Mouse (Mus musculus) intestine, embryonic 16.5 days (tissue): Measurements from ENCODE around the gene Sh3gl2. TPM values are rescaled to one million over a fixed set of nuclear protein-coding genes. Genes with fewer than 3 reads are reported as not detected.

Source experiments
- ATAC-seq: fragments of 200-750 bp; cut with Nextera tagmentation; 2 replicates; pipeline ENCODE4 v1.8.0; 2017; ENCODE audit warnings: moderate TSS enrichment, moderate library complexity
- H3K27ac ChIP-seq: fragments of 300-500 bp; sonication (generic); 2 replicates; pipeline ENCODE4 v1.5.1; 2014; ENCODE audit warnings: mild to moderate bottlenecking, low read length
- H3K27me3 ChIP-seq: fragments of 300-500 bp; sonication (generic); replicated peaks from 2 replicates; pipeline ENCODE4 v1.6.1; 2014; ENCODE audit warnings: low read length, control low read depth, mixed read lengths; ENCODE audit not compliant: control insufficient read depth, insufficient read depth
- H3K36me3 ChIP-seq: fragments of 300-500 bp; sonication (generic); 2 replicates; pipeline ENCODE4 v1.6.1; 2014; ENCODE audit warnings: low read length, control low read depth; ENCODE audit not compliant: control insufficient read depth, insufficient read depth
- H3K4me1 ChIP-seq: fragments of 300-500 bp; sonication (generic); 2 replicates; pipeline ENCODE4 v1.6.1; 2014; ENCODE audit warnings: low read length, control low read depth, mixed read lengths; ENCODE audit not compliant: control insufficient read depth, insufficient read depth
- H3K4me2 ChIP-seq: fragments of 300-500 bp; sonication (generic); 2 replicates; pipeline ENCODE4 v1.6.1; 2014; ENCODE audit warnings: low read depth, low read length, control low read depth
- H3K4me3 ChIP-seq: fragments of 300-500 bp; sonication (generic); 2 replicates; pipeline ENCODE4 v1.5.1; 2014; ENCODE audit warnings: mild to moderate bottlenecking, low read length
- H3K9ac ChIP-seq: fragments of 300-500 bp; sonication (generic); 2 replicates; pipeline ENCODE4 v1.6.1; 2014; ENCODE audit warnings: low read depth, low read length
- H3K9me3 ChIP-seq: fragments of 300-500 bp; sonication (generic); 2 replicates; pipeline ENCODE4 v1.6.1; 2016; ENCODE audit warnings: low read length, control low read depth; ENCODE audit not compliant: control insufficient read depth
- WGBS: fragments of 180-500 bp; shearing (Covaris S2); extraction: QIAGEN DNeasy Blood & Tissue Kit; methylation state at CpG from one replicate; pipeline ENCODE4 v1.1.7; 2014; 5-methylcytosine and 5-hydroxymethylcytosine counted together
- polyA plus RNA-seq: library from polyadenylated mRNA; unstranded; fragments of >200 nt; fragmentation: Nextera tagmentation; extraction: Ambion mirVana; gene quantifications from 2 replicates; pipeline ENCODE4 v1.2.1, GENCODE M21; 2015

The Sh3gl2 gene
- polyA plus RNA-seq, 1 experiment from 2014 or later: 17.4 TPM

- H3K4me3 ChIP-seq: no peak overlapping the region; the same call in 1 of the 2 replicates
- no peaks in the 10 kb centered on the region for H3K9me3 ChIP-seq
- H3K9ac ChIP-seq: no peak overlapping the region
- ATAC-seq: 0 out of 2 replicates have a peak, but pooled peaks have one; percentile 21
- H3K27ac ChIP-seq: no peak overlapping the region
- peak overlapping the region; percentile 97 for H3K4me2 ChIP-seq
- WGBS: 28% methylated on average over 7 of the region's 7 CpGs
- H3K36me3 ChIP-seq: no peaks in the 10 kb centered on the region
- H3K27me3 ChIP-seq: peaks cover 6% of the 10 kb centered on the region; the same call in 1 of the 2 replicates
- H3K4me1 ChIP-seq: peaks cover 11% of the 10 kb centered on the region
Observed at GRCm38 (mm10) chr4:85513288-85513687, 308.4 kb downstream of the Sh3gl2 start.

- H3K27me3 ChIP-seq: peaks cover 6% of the 10 kb centered on the region; the same call in 1 of the 2 replicates
- H3K9me3 ChIP-seq: no peaks in the 10 kb centered on the region
- peak within 1 kb of the TSS; percentile 59 for H3K9ac ChIP-seq
- H3K4me3 ChIP-seq: peak within 1 kb of the TSS; percentile 58
- H3K4me1 ChIP-seq: peaks cover 11% of the 10 kb centered on the region
- peak within 1 kb of the TSS; percentile 97 for H3K4me2 ChIP-seq
- H3K27ac ChIP-seq: no peak within 1 kb of the TSS
- no peaks in the 10 kb centered on the region for H3K36me3 ChIP-seq
- peak; percentile 9; the same call in 1 of the 2 replicates for ATAC-seq
- WGBS: 2% methylated on average over 9 of the region's 9 CpGs
Observed at GRCm38 (mm10) chr4:85513792-85514191, 308.9 kb downstream of the Sh3gl2 start, which contains the start of gene Adamtsl1. Gene Adamtsl1 (plus strand): TSS chr4:85514172.

- Histone ChIP-seq H3K27ac (no peak overlapping the region), H3K4me2 (peak overlapping the region; percentile 97), H3K9me3 (no peaks in the 10 kb centered on the region), H3K9ac (peak overlapping the region; percentile 59), H3K4me3 (peak overlapping the region; percentile 58), H3K4me1 (peaks cover 11% of the 10 kb centered on the region), H3K27me3 (peaks cover 6% of the 10 kb centered on the region; the same call in 1 of the 2 replicates), H3K36me3 (no peaks in the 10 kb centered on the region)
- under 1% methylated on average over 33 of the region's 33 CpGs for WGBS
- ATAC-seq: peak; percentile 86
Observed at GRCm38 (mm10) chr4:85514205-85514681, 309.3 kb downstream of the Sh3gl2 start.

GRCm38 (mm10) chr4:85526966-85527566, 322.1 kb downstream of the Sh3gl2 start:
- Histone ChIP-seq H3K9ac (no peak overlapping the region), H3K36me3 (no peaks in the 10 kb centered on the region), H3K27ac (no peak overlapping the region), H3K4me3 (no peak overlapping the region), H3K9me3 (no peaks in the 10 kb centered on the region), H3K27me3 (no peaks in the 10 kb centered on the region), H3K4me1 (no peaks in the 10 kb centered on the region), H3K4me2 (no peak overlapping the region)
- no peak for ATAC-seq
- 85% methylated on average over 7 of the region's 7 CpGs for WGBS

- no peak for ATAC-seq
Observed at GRCm38 (mm10) chr4:85529852-85530251, 324.9 kb downstream of the Sh3gl2 start.

GRCm38 (mm10) chr4:85539677-85540076, 334.8 kb downstream of the Sh3gl2 start:
- no peak for ATAC-seq
- Histone ChIP-seq H3K4me2 (no peak overlapping the region), H3K27ac (no peak overlapping the region), H3K4me3 (no peak overlapping the region), H3K9ac (no peak overlapping the region), H3K9me3 (no peaks in the 10 kb centered on the region), H3K27me3 (no peaks in the 10 kb centered on the region), H3K4me1 (no peaks in the 10 kb centered on the region), H3K36me3 (no peaks in the 10 kb centered on the region)
- WGBS: 76% methylated on average over 5 of the region's 5 CpGs

More at GRCm38 (mm10) chr4:85529852-85530251, 324.9 kb downstream of the Sh3gl2 start:
- H3K9me3 ChIP-seq: no peaks in the 10 kb centered on the region
- no peak overlapping the region for H3K4me2 ChIP-seq
- H3K36me3 ChIP-seq: no peaks in the 10 kb centered on the region
- no peak overlapping the region for H3K9ac ChIP-seq
- no peak overlapping the region for H3K4me3 ChIP-seq
- no peak overlapping the region for H3K27ac ChIP-seq
- 83% methylated on average over 1 of the region's 1 CpGs for WGBS
- H3K27me3 ChIP-seq: no peaks in the 10 kb centered on the region
- no peaks in the 10 kb centered on the region for H3K4me1 ChIP-seq

GRCm38 (mm10) chr4:85543221-85543620, 338.3 kb downstream of the Sh3gl2 start:
- H3K9me3 ChIP-seq: no peaks in the 10 kb centered on the region
- H3K4me2 ChIP-seq: no peak overlapping the region
- no peak for ATAC-seq
- no peaks in the 10 kb centered on the region for H3K4me1 ChIP-seq
- H3K36me3 ChIP-seq: no peaks in the 10 kb centered on the region
- no peak overlapping the region for H3K4me3 ChIP-seq
- H3K9ac ChIP-seq: no peak overlapping the region
- no peaks in the 10 kb centered on the region for H3K27me3 ChIP-seq
- WGBS: 84% methylated on average over 4 of the region's 4 CpGs
- no peak overlapping the region for H3K27ac ChIP-seq

- no peaks in the 10 kb centered on the region for H3K9me3 ChIP-seq
- H3K27ac ChIP-seq: no peak overlapping the region
- no peak overlapping the region for H3K4me3 ChIP-seq
- H3K36me3 ChIP-seq: no peaks in the 10 kb centered on the region
- H3K27me3 ChIP-seq: no peaks in the 10 kb centered on the region
- no peak overlapping the region for H3K9ac ChIP-seq
- H3K4me2 ChIP-seq: no peak overlapping the region
- 55% methylated on average over 3 of the region's 3 CpGs for WGBS
- no peaks in the 10 kb centered on the region for H3K4me1 ChIP-seq
- no peak for ATAC-seq
Observed at GRCm38 (mm10) chr4:85554696-85555095, 349.8 kb downstream of the Sh3gl2 start.

- Histone ChIP-seq H3K9ac (no peak overlapping the region), H3K4me1 (no peaks in the 10 kb centered on the region), H3K36me3 (no peaks in the 10 kb centered on the region), H3K27me3 (no peaks in the 10 kb centered on the region), H3K27ac (no peak overlapping the region), H3K4me3 (no peak overlapping the region), H3K9me3 (no peaks in the 10 kb centered on the region), H3K4me2 (no peak overlapping the region)
- WGBS: 79% methylated on average over 6 of the region's 6 CpGs
- no peak for ATAC-seq
Observed at GRCm38 (mm10) chr4:85559753-85560152, 354.8 kb downstream of the Sh3gl2 start.
